Mouse (Mus musculus) left cerebral cortex, postnatal 4 days (tissue): ENCODE measurements around the gene A830031A19Rik. TPM values are rescaled to one million over a fixed set of nuclear protein-coding genes. Genes with fewer than 3 reads are reported as not detected.
A peak's percentile ranks its signal among the peaks of the same experiment; 100 is the strongest.

ENCODE experiments used
- DNase-seq: peaks from one replicate; pipeline ENCODE4 v3.0.0-alpha.2; 2022
- intact Hi-C: fragments of 180-260 bp; cut with DNase I; formaldehyde crosslinking; loops from one replicate; pipeline ENCODE4 v1.15.1; 2025
- total RNA-seq, 2 experiments: library from RNA; stranded (reverse); gene quantifications; 2 replicates each; pipeline ENCODE4 v1.2.3; 2021

Gene A830031A19Rik
- total RNA-seq = under 1 TPM; 0.66 to 0.90 TPM

DNA sequence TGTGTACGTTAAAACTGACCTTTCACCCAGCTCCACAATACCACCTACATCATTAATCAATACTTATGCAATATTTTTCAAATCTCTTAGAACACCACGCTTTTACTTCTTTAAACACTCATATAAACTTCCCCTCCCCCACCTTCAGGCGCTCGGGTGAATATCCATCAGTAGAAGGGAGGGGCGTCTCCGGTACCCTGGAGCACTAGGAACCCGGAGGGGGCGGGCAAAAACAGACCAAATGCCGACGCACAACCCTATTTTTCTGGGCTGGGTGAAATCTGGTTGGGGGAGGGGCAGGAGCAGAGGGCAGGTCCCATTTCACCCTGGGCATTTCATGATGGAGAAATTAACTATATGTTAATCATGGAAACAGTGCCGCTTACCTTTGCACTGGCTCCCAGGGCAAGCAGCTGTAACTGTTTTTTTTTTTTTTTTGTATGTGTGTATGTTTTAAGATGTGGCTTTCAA is at the start of gene A830031A19Rik:
TSS of gene A830031A19Rik (minus strand) at position 421 of the 471 bp plus-strand sequence.
- no peak for DNase-seq
- intact Hi-C loops = loop anchor here (5.0 to 10.0 kb wide), 3 partner anchors 1230 to 1783 kb away; no protein-coding TSS in a partner anchor

DNA sequence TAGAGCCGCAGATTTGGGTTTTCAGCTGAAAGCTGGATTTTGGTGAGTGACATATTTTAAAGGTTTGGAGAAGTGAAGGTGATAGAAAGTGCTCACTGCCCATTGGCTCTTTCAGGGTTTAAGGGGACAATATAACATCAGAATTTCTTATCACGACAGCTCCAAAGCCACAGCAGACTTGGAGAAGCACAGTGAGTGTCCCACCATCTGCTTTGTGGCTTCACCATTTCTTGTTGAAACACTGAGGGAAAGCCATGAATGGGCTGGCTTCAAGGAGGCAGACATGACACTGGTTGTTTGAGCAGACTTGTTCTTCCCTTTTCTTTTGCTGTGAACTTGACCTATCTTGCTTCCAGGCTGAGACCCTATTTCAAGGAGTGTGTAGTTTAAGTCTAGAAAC is 49.1 kb upstream of the A830031A19Rik start:
- DNase-seq = no peak
- intact Hi-C loops = no loop called here

DNA sequence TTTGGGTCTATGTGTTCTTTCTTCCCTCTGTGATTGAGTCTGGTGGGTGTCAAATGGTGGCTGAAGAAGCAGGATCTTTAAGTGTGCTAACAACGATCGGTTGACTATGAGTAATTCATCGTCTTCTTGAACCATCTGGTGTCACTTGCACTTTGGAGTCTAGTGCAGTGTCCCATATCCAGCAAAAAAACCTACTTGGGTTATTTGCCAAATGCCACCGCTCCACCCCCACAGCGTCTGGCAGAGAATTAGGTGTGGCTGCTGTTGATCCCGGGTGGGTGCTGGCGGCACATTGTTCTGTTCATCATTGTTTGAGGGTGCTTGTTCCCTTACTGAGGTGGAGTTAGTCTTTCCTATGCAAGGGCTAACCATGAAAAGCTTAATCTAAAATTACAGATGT is 48.0 kb upstream of the A830031A19Rik start:
- intact Hi-C loops = no loop called here
- peak; percentile 15 for DNase-seq

DNA sequence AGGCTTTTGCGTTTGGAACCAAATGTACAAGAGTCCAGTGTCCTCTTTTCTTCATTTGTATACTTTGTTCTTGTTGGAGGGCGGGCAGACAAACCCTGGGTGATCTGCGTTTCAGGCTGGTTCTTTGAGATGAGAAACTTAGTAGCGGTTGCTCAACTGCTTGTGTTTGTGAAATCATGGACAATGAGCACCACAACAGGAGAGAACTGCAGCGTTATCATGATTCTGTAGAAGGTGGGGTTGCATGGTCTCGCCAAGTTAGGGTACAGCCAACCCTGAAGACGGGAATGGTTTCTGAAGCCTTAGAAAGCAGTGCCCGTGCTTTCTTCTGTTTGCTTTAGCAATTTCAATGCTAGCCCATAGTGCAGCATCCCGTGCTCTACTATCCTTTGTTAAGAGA is 46.3 kb upstream of the A830031A19Rik start:
- intact Hi-C loops = no loop called here
- no peak for DNase-seq

DNA sequence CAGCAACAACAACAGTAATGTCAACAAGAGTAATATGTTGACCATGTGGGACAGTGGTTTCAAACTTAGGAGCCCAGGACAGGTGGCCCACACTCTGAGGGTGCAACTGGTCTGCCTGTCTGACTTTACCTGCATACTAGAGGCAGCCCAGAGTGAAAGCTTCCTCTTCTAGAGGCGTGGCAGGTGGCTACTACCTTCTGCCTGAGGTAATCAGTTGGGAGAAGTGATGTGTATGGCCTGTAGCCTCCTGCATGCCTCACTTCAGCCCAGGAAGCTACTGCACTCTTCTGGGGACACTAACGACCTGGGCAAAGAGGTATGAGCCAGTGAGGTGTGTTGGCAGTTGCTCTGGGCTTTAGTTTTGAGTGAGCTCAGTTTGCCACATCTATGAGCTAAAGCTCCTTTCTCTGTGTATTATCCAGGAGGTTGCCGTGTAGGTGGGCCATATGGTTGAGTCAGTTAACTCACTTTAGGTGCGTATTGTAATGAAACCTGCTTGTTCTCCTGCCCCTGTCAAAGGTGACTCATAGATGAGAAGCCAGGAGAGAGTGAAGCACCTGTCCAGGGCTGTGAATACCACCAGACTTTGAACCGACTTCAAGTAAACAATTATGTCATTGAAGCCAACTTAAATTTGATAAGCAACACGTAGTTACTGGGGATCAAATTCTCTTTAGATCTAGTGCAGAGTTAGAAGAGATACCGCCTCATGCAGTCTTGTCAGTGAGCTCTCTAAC is 41.9 kb upstream of the A830031A19Rik start:
- intact Hi-C loops = no loop called here
- DNase-seq = no peak

DNA sequence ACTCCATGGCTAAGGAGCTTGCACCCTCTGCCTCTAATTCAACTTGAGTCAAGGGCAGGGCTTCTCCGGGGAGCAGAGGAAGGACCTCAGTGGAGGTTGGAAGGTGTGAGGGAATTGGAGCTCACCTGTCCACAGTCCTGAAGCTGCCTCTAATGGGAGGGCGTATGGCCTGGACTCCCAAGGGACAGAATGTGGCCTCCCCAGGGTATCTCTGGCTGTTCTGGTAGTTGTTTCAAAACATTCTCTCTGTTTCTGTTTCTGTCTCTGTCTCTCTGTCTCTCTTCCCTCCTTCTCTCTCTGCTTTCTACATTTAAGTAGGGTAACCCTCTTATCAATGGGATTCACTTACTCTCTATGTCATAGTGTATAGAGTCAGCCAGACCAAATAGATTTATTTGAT is 41.2 kb upstream of the A830031A19Rik start:
- no peak for DNase-seq
- intact Hi-C loops = no loop called here

DNA sequence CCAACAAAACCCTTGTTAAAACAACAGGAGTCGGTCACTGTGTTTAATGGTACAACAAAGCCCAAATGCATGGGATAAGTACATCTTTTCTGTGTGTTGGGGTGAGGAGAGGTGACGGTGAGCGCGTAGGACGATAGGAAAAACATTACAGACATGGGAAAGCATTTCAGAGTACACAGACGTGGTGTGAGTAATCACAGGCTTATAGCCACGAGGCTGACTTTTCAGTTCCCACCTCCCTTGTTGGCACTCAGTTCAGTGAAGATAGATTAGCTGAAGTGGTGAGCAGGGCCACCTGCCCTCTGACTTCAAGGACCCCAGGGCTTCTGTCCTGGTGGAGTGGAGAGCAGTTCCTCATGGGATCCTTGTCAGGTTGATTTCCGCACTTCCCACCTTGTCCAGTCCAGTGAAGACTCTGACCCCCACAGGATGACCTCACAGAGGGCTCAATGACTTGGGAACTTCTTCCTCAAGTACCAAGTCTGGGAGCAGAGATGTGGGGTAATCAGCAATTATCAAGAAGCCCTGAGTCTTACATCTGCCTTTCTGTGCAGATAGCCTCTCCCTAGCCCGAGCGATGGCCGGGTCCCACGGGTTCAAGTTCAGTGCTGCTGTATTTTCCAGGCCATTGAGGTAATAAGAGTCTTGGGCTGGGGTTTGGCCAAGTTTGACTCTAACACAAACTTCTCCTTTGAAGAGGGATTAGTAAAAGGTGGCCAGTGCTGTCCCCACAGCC is 40.3 kb upstream of the A830031A19Rik start:
- intact Hi-C loops = no loop called here
- DNase-seq = no peak

DNA sequence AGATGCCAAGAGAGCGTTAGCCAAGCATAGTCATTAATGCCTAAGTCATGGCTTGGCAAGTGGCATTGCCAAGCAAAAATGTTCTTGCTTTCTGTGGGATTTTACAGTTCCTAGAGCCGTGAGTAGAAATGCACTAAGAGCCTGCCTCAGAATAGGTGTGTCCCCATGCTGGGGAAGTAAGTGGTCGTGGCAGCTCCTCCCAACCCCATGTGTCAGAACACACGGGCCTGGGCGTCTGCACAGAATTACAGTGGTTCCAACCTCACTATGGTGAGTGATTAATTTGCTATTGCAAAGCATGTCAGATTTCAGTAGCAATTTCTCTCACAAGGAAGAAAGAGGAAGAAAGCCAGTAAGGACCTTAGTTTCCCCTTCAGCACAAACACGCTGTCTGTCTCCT is 36.9 kb upstream of the A830031A19Rik start:
- DNase-seq = no peak
- intact Hi-C loops = no loop called here

DNA sequence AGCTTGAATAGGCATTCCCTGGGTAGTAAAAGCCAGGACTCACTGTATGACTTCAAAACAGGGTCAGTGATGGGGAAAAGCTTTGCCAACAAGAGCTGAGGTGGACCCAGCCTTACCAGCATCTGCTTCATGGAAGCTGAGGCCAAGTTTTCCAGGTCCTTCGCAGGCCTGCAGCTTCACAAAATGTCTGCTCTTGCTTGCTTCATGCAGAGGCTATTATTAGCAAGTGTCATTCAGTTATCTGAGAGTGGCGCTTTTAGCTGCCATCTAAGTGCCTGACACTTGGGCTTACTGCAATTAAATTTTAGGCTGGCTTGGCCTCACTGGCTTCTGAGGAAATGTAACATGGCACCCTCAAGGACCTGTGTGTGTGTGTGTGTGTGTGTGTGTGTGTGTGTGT is 35.3 kb upstream of the A830031A19Rik start:
- intact Hi-C loops = no loop called here
- no peak for DNase-seq

DNA sequence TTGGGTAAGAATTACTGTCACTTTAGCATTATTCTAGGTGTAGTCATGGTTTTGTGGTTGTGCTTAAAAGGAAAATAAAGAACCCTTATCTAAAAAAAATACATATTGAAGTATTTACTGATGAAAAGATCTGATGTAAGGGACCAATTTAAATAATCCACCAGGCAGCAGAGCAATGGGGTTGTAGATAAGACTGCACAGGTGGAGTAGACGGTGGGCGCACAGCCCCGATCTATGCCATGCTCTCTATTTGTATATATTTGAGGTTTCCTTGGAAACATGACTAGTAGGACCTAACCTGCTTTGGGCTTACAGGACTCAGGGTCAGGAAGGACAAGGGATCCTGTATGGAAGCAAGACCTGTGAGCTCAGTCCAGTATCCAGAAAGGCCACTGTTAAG is 34.5 kb upstream of the A830031A19Rik start:
- intact Hi-C loops = no loop called here
- no peak for DNase-seq

DNA sequence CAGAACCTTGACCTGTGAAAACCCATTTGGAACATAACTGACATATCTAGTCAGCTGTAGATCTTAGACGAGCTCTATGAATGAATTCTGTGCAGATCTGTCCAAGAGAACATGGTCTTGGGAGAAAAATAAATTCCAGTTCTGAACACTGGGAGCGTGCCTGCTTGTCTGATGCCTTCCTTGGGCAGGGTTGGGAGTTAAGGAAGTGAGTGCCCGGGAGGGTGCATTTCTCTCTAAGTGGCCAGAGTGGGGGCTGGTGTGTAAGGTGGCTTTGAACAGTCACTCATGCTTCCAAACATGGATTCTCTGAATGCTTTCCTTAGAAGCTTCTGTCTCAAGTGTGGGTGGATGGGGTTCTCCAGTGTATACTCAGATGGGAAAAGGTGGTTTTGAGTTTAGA is 34.1 kb upstream of the A830031A19Rik start:
- intact Hi-C loops = no loop called here

DNA sequence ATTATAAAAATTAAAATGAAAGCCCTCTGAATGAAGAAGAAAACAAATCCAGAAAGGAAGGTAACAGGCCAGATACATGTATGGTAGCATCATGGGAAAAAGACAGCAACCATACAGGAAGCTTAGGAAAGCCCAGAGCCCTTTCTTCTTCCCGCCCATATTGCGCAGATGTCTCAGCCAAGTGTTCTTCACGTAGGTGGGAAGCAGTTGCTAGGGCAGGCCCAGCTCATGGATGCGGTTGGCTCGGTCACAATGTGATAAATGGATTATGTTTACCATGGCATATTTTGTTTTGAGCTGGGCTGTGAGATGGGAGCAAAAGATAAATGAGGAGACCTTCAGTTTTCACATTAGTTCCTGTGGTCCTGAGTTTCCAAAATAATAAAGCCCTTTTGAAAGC is 32.6 kb upstream of the A830031A19Rik start:
- DNase-seq = no peak
- intact Hi-C loops = no loop called here

More for the DNA sequence above, 34.1 kb upstream of the A830031A19Rik start:
- DNase-seq = no peak

DNA sequence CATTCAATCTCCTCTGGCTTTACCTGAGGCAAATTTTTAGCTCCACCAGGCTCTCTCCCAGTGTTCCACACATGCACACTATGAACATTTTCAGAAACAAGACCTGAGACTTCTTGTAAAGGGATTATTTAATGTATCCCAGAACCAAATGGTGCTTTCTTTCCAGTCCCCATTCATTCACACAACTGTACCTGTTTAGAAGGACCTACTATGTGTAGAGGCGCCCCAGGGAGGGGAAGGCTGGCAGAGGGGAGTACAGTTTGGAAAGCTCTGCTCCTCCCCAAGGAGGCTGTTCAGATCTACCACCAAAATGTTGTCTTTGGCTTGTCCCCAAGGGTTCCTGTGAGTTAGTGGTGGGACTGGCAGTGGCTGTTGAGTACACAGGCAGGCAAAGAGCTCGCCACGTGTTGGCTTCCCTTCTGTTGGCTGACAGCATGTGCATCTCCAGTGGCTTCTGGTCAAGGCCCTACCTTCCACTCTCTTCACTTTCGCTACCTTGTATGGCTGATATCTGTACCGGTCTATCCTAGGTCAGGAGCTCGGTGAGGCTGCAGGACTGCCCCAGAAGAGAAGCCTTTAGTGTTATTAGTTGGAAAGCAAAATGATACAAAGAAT is 28.4 kb upstream of the A830031A19Rik start:
- no peak for DNase-seq
- intact Hi-C loops = no loop called here

DNA sequence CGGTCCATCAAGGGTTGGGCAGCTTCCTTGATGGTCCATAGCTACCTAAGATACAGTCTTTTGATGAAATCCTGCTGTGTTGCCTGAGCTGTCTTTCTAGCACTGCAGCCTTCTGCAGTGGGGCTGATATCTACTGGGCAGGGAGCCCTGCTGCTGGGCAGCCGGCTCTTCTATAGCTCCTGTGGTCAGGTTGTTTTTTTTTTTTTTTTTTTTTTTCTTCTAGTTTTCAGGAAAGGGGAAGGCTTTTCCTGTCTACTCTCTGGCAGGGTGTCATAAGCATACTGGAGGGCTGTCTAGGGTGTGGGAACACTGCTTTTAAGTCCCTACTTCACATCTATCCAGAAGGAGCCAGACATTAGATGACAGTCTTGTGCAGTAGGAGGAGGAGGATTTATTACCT is 27.5 kb upstream of the A830031A19Rik start:
- intact Hi-C loops = no loop called here
- DNase-seq = no peak

DNA sequence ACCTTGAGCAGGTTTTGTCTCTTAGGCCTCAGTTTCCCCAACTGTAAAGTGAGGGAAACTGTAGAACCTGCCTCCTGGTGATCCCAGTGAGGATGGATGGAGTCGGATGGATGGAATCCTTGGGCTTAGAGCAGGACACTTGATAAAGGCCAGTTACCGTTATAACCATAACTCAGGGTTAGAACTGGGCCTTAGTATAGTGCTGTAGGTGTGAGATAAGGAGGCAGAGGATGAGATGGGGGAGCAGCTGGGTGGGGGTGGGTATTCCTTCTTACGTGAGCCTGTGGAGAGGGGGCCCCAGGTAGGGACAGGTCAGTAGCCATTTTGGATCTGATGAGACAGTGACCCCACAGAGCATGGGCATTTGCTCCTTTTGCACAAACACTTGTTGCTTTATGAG is 26.8 kb upstream of the A830031A19Rik start:
- intact Hi-C loops = no loop called here
- DNase-seq = no peak

DNA sequence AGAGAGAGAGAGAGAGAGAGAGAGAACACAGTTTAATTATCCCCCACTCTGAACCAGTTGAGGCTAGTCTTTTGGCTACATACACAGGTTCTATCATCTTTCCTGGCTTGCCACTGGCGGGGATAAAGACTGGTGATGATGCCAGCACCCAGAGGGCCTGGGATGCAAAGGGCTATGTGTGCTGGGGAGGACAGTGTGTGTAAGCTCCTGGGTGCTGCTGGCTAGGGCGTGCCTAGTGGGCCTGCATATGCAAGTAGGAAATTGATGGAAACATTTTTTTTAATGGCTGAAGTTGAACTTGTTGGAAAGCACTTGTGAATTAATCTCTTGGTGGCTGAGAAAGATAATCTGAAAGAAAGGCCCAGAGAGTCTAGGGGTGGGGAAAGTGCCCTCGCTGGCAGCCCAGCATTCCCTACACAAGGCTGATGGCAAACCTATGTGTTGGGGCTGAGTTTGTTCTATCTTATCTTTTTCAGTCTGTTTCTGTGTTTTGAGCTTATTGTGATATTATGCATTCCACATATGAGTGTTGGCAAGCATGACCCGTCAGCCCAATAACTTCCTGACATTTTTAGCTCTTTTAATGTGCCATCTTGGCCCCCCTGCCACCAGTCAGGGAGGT is 25.7 kb upstream of the A830031A19Rik start:
- intact Hi-C loops = no loop called here
- DNase-seq = no peak

DNA sequence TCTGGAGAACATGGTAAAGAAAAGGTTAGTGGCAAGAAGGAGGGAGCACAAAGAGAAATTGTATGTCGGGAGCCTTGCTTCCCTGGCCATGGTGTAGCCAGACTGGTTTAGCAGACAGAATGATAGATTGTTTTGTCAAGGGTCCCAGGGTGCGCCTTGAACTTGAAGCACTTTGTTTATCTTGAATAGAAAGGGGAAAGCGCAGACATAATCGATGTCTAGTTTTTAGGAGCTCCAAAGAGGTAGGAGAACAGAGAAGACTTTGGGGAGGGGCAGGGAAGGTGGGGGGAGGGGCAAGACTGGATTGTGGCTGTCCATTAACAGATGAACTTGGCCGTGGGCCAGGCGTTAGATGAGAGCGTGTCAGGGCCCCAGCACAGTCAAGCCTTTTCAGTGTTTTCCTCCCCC is 25.0 kb upstream of the A830031A19Rik start:
- peak; percentile 77 for DNase-seq
- intact Hi-C loops = loop anchor here (10.0 kb wide), 1 partner anchor 615 kb away; no protein-coding TSS in a partner anchor

DNA sequence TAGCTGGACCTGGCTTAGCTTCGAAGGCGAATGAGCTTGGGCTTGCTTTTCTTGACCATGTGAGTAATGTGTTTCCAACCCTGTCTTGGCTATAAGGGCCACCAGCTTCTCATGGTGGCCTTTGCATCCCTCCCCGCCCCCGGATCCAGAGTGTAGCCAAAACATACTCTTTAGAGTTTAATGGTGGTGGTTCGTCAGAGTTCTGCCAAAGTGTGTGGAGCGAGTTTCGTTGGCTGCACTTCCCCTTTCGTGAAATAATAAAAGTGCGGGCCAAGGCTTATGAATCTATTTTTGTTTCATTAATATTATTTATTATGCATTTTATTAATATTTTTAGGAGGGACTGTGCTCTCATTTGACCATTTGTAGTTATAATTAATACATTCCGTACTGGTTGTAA is 24.4 kb upstream of the A830031A19Rik start:
- intact Hi-C loops = loop anchor here (10.0 kb wide), 1 partner anchor 616 kb away; no protein-coding TSS in a partner anchor

DNA sequence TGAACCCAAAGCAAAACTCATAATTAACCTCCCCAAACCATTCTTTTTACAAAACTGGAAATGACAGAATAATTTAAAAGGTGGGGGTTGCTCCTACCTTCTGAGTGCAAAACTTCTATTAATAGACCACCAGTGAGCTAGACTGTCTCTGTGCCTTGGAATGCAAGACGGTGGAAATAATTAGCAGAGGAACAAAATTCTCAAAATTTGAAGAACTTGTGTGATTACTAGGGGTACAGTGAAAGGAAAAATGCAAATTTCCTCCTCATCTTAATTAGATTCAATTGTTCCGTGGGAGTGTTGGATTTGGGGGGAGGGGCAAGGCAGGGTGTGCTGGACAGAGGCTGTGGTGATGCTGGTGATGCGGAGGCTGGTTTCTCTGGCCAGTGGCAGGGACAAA is 23.8 kb upstream of the A830031A19Rik start:
- intact Hi-C loops = loop anchor here (10.0 kb wide), 1 partner anchor 616 kb away; no protein-coding TSS in a partner anchor
- DNase-seq = no peak

More for the DNA sequence above, 24.4 kb upstream of the A830031A19Rik start:
- no peak for DNase-seq

DNA sequence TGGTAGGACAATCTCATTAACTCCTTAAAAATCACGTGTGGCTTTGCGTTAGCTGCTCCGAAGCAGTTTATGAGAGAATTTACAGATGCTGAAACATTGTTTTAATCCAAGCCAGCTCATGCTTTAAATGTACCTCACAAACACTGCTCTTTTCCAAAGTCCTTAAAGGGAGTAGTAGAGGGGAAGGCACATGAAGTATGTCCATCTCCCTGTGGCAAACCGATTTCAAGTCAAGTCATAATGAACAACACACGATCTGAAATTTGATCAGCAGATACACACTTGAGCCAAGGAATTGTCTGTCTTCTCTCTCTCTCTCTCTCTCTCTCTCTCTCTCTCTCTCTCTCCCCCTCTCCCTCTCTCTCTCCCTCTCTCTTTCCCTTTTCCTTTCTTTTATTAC is 23.2 kb upstream of the A830031A19Rik start:
- DNase-seq = no peak
- intact Hi-C loops = loop anchor here (10.0 kb wide), 1 partner anchor 617 kb away; no protein-coding TSS in a partner anchor

DNA sequence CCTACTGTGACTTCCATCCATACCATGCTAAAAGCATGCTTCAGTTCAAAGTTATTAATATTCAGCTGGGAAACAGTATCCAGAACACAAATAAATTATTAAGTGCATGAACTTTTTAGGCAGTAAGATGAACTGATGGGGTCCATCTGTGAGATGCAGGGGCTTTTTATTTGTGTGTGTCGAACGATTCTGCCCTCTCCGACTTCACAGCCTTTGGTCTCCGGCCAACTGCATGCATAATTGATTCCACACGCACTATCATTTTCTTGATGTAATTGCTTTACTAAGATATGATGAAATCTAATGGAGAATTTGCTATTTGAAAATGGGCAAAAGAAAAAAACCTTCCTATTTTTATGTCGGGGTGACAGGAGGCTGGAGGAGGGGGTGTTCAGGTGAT is 22.2 kb upstream of the A830031A19Rik start:
- intact Hi-C loops = loop anchor here (10.0 kb wide), 1 partner anchor 618 kb away; no protein-coding TSS in a partner anchor
- DNase-seq = peak; percentile 19
